Mouse (Mus musculus) ES-Bruce4 (cell line): ENCODE data around the gene Mtor. TPM values are rescaled to one million over a fixed set of nuclear protein-coding genes. Genes with fewer than 3 reads are reported as not detected.

Experiments
- H3K27ac ChIP-seq: 2 replicates; pipeline ENCODE4 v1.5.1; 2012; ENCODE audit warnings: low read length, inconsistent platforms; ENCODE audit not compliant: insufficient read depth
- H3K27me3 ChIP-seq: 2 replicates; pipeline ENCODE4 v1.6.1; 2012; ENCODE audit warnings: mild to moderate bottlenecking, low read length, inconsistent platforms; ENCODE audit not compliant: control insufficient read depth, poor library complexity, insufficient read depth, severe bottlenecking
- H3K36me3 ChIP-seq: 2 replicates; pipeline ENCODE4 v1.6.1; 2012; ENCODE audit warnings: inconsistent platforms, mild to moderate bottlenecking, low read length, moderate library complexity; ENCODE audit not compliant: control insufficient read depth, poor library complexity, insufficient read depth, severe bottlenecking
- H3K4me1 ChIP-seq: one replicate; pipeline ENCODE4 v1.8.1; 2011; ENCODE audit warnings: low read length; ENCODE audit not compliant: control insufficient read depth, insufficient read depth
- H3K4me3 ChIP-seq: 2 replicates; pipeline ENCODE4 v1.5.1; 2011; ENCODE audit warnings: low read depth, mild to moderate bottlenecking, low read length
- H3K9ac ChIP-seq: 2 replicates; pipeline ENCODE4 v1.6.1; 2012; ENCODE audit warnings: low read depth, mild to moderate bottlenecking, inconsistent platforms; ENCODE audit not compliant: poor library complexity, severe bottlenecking
- H3K9me3 ChIP-seq: replicated peaks from 2 replicates; pipeline ENCODE4 v1.6.1; 2012; ENCODE audit warnings: mild to moderate bottlenecking, low read length, inconsistent platforms; ENCODE audit not compliant: control insufficient read depth, poor library complexity, insufficient read depth, severe bottlenecking
- CTCF ChIP-seq: IDR thresholded peaks from one replicate; pipeline ENCODE4 v1.8.1; 2011; ENCODE audit warnings: low read depth, low read length
- EP300 ChIP-seq: IDR thresholded peaks from 2 replicates; pipeline ENCODE4 v1.6.1; 2011; ENCODE audit warnings: low read depth, low read length; ENCODE audit not compliant: insufficient read depth
- POLR2A ChIP-seq: IDR thresholded peaks from one replicate; pipeline ENCODE4 v1.8.1; 2011; ENCODE audit warnings: low read length; ENCODE audit not compliant: insufficient read depth
- polyA plus RNA-seq: library from polyadenylated mRNA; stranded (reverse); fragments of >200 nt; gene quantifications from 2 replicates; pipeline ENCODE4 v1.2.4, GENCODE M21; 2011; ENCODE audit warnings: low read depth; ENCODE audit not compliant: missing spikeins, insufficient read depth, insufficient read length

Mtor gene
- polyA plus RNA-seq, 1 experiment, result 26.0 TPM

GRCm38 (mm10) chr4:148484511-148484910, 36.1 kb downstream of the Mtor start:
- Histone ChIP-seq H3K27me3 (no peaks in the 10 kb centered on the region), H3K36me3 (peaks cover 43% of the 10 kb centered on the region), H3K9me3 (no peaks in the 10 kb centered on the region), H3K4me1 (no peaks in the 10 kb centered on the region), H3K4me3 (no peak overlapping the region), H3K9ac (no peak overlapping the region), H3K27ac (no peak overlapping the region)
- no peak for TF ChIP-seq EP300
- TF ChIP-seq CTCF, result no peak
- TF ChIP-seq POLR2A, result no peak

DNA sequence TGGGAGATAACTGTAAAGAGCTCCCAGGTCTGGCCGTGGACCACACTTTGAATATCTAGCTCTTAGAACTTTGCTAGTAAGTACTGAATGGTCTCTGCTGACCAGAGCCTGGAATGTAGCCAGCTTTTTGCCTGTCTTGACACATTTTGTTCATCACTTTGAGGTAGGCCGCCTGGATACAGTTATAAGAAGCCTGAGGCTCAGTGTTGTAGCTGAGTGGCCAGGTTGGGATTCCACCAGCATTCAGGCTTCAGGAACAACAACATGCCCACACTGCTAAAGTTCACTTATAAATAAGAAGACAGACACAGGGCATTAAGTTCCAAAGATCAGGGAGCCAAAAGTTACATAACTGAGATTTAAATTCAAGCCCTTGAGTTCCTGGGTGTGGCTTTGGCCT, 39.4 kb downstream of the Mtor start:
- Histone ChIP-seq H3K27ac (no peak overlapping the region), H3K27me3 (no peaks in the 10 kb centered on the region)

DNA sequence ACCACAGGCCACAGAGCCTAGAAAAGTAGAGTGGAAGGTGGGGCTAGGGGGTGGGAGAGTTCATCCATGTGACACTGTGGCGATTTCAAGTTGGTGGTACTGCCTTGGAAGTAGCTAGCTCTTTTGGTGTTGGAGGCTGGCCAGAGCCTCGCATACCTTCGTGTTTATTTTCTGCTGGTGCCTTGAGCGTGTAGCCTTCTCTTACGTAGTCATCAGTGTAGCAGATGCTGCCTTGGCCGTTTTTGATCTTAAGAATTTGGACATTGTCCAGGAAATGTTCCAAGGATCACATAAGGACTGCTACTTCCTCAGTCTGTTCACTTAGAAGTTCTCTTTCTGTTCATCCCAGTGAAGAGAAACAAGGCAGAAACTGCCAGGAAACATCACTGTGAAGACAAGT, 42.1 kb downstream of the Mtor start:
- Histone ChIP-seq H3K36me3 (peaks cover 28% of the 10 kb centered on the region), H3K9me3 (no peaks in the 10 kb centered on the region), H3K27me3 (no peaks in the 10 kb centered on the region), H3K4me1 (no peaks in the 10 kb centered on the region), H3K9ac (no peak overlapping the region), H3K27ac (no peak overlapping the region), H3K4me3 (no peak overlapping the region)
- TF ChIP-seq POLR2A (no peak), EP300 (no peak), CTCF (no peak)

More for the DNA sequence above, 39.4 kb downstream of the Mtor start:
- peaks cover 40% of the 10 kb centered on the region for H3K36me3 ChIP-seq
- no peaks in the 10 kb centered on the region for H3K4me1 ChIP-seq
- H3K4me3 ChIP-seq, result no peak overlapping the region
- no peak for TF ChIP-seq CTCF
- no peak for TF ChIP-seq POLR2A
- no peak for TF ChIP-seq EP300
- no peak overlapping the region for H3K9ac ChIP-seq
- H3K9me3 ChIP-seq, result no peaks in the 10 kb centered on the region

DNA sequence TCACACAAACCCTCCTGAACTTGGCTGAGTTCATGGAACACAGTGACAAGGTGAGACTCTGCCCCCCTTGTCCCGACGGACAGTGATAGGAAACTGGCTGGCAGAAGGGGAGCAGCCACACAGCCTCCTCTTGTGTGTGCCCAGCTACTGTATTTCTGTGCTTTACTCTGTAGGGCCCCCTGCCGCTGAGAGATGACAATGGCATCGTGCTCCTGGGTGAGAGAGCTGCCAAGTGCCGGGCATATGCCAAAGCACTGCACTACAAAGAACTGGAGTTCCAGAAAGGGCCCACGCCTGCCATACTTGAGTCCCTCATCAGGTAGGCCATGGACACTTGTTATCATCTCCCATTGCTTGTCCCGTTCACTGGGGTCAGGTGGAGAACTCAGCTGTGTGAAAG, 43.0 kb downstream of the Mtor start:
- Histone ChIP-seq H3K27me3 (no peaks in the 10 kb centered on the region), H3K27ac (no peak overlapping the region), H3K9me3 (no peaks in the 10 kb centered on the region), H3K9ac (no peak overlapping the region), H3K36me3 (peaks cover 19% of the 10 kb centered on the region), H3K4me1 (no peaks in the 10 kb centered on the region), H3K4me3 (no peak overlapping the region)
- TF ChIP-seq POLR2A (no peak), CTCF (no peak), EP300 (no peak)

DNA sequence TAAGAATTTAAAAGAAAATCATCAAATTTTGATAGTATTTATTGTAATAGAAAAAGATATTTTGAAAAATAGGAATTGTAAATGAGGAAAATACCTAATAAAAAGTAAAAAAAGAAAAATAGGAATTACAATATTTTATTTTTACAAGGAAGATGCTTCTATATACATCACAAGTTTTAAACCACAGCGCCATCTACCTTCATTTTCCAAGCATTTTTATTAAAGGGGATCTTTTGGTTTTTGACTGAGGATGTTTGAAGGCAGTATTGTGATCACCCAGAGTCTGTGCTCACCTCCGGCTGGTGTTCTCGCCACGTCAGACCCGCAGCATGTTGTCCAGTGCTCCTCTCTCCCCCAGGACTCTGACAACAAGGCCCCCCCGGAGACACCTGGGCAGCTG, 46.7 kb downstream of the Mtor start:
- Histone ChIP-seq H3K27ac (no peak overlapping the region), H3K27me3 (no peaks in the 10 kb centered on the region), H3K36me3 (0 out of 2 replicates have a peak, but pooled peaks cover 2% of the 10 kb centered on the region), H3K9me3 (no peaks in the 10 kb centered on the region), H3K9ac (no peak overlapping the region), H3K4me3 (no peak overlapping the region), H3K4me1 (no peaks in the 10 kb centered on the region)
- TF ChIP-seq EP300, result no peak
- no peak for TF ChIP-seq POLR2A
- TF ChIP-seq CTCF, result no peak

- H3K4me1 ChIP-seq, result no peaks in the 10 kb centered on the region
- H3K27ac ChIP-seq, result no peak overlapping the region
- H3K36me3 ChIP-seq, result 0 out of 2 replicates have a peak, but pooled peaks cover 2% of the 10 kb centered on the region
- no peak for TF ChIP-seq CTCF
- no peak for TF ChIP-seq POLR2A
- no peak for TF ChIP-seq EP300
- H3K9ac ChIP-seq, result no peak overlapping the region
- no peaks in the 10 kb centered on the region for H3K27me3 ChIP-seq
- H3K9me3 ChIP-seq, result no peaks in the 10 kb centered on the region
- no peak overlapping the region for H3K4me3 ChIP-seq
Measured at GRCm38 (mm10) chr4:148495874-148496689, 47.7 kb downstream of the Mtor start.
